ENCODE assay signal across 8 mouse cellular contexts in the genomic region with DNA sequence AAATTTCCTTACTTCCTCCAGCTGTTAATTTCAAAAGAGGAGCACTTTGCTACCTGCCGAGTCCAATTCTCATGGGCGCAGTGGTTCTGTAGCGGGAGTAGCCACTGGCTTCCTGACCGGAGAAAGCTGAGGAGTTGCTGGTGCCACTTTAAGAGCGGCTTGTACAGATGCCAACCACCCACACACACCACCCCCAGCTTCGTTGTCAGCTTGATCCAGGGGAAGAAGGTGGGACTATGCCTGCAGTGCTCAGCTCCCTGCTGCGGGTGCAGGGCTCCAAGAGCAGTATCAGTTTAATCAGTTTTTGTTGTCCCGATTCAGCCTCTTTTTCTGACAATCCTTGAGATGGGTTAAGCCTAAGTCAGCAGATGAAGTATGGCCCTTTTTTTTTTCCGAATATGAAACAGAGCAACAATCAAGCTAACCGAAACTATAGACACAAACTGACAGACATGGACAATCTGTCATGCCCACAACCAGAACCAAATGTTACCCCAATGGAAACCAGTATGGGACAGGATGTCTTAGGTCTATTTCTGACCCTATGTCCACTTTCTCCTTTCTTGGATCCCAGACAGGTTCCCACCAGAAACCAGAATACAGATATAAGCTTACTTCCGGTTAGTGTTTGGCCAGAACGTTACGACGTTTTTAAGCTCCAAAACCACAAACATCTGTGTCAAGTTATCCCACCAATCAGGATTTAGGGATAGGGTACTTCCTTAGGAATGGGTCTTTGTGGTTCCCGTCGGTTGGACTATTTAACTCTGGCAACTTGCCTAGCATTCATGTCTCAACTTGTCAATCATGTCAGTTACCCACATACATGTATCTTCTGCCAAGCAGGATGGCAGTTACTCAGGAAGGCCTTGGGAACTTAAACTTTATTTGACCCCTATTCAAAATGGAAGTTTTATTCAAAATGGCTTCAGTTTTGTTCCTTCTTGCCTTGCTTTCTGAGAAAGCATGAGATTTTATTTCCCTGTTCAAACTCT. TPM values are rescaled to one million over a fixed set of nuclear protein-coding genes. Genes with fewer than 3 reads are reported as not detected.
DNase-seq lines count a peak whose midpoint lies in the region; ATAC-seq and TF ChIP-seq lines count a peak whose summit lies in the region.

No protein-coding gene starts in this region.

- TF ChIP-seq POLR2A in bone marrow, adult 2 months (IDR thresholded peaks at IDR 0.05; ENCODE audit: borderline replicate concordance, control insufficient read depth, low read depth, low read length), result no peak
- no peak for TF ChIP-seq POLR2A in small intestine, adult 2 months (IDR thresholded peaks at IDR 0.05; ENCODE audit: low read depth, low read length)

- no peak overlapping the region for H3K4me2 ChIP-seq in kidney, embryonic 16.5 days (replicated peaks; ENCODE audit: low read depth, low read length)
- H3K4me2 ChIP-seq in forebrain, embryonic 16.5 days (ENCODE audit: low read length), result no peak overlapping the region

- no peak overlapping the region for H3K4me3 ChIP-seq in kidney, embryonic 16.5 days (ENCODE audit: low read length)
- H3K4me3 ChIP-seq in bone marrow, adult 2 months (replicated peaks; ENCODE audit: control insufficient read depth, low read depth, low read length), result peak overlapping the region; percentile 49
- H3K4me3 ChIP-seq in small intestine, adult 2 months (ENCODE audit: low read depth, low read length), result peak overlapping the region; percentile 29
- H3K4me3 ChIP-seq in forebrain, embryonic 16.5 days (replicated peaks; ENCODE audit: low read length), result no peak overlapping the region

- H3K9me3 ChIP-seq in kidney, embryonic 16.5 days (ENCODE audit: low read length), result no peaks in the 10 kb centered on the region
- no peaks in the 10 kb centered on the region for H3K9me3 ChIP-seq in forebrain, embryonic 16.5 days (ENCODE audit: control insufficient read depth, low read length)

- H3K4me1 ChIP-seq in kidney, embryonic 16.5 days (ENCODE audit: insufficient read depth, low read length), result no peaks in the 10 kb centered on the region
- H3K4me1 ChIP-seq in bone marrow, adult 2 months (ENCODE audit: control insufficient read depth, insufficient read depth, low read length), result no peaks in the 10 kb centered on the region
- H3K4me1 ChIP-seq in small intestine, adult 2 months (ENCODE audit: control insufficient read depth, insufficient read depth, insufficient read length, low read length), result no peaks in the 10 kb centered on the region
- H3K4me1 ChIP-seq in forebrain, embryonic 16.5 days (replicated peaks; ENCODE audit: control insufficient read depth, insufficient read depth, low read length), result no peaks in the 10 kb centered on the region

- TF ChIP-seq CTCF in bone marrow, adult 2 months (IDR thresholded peaks at IDR 0.05; ENCODE audit: control insufficient read depth, insufficient read depth, low read length), result no peak
- no peak for TF ChIP-seq CTCF in small intestine, adult 2 months (IDR thresholded peaks at IDR 0.05; ENCODE audit: extremely low read depth, insufficient read length, insufficient replicate concordance, low read depth, low read length)

- peak; percentile 46; the same call in 1 of the 2 replicates for ATAC-seq in kidney, embryonic 16.5 days (ENCODE audit: low FRiP score, low TSS enrichment)
- ATAC-seq in forebrain, embryonic 16.5 days, result no peak

- no peak overlapping the region for H3K9ac ChIP-seq in kidney, embryonic 16.5 days (replicated peaks; ENCODE audit: low read length)
- H3K9ac ChIP-seq in forebrain, embryonic 16.5 days (replicated peaks; ENCODE audit: low read depth, low read length), result no peak overlapping the region

- no peak overlapping the region for H3K27ac ChIP-seq in kidney, embryonic 16.5 days (ENCODE audit: low read length)
- no peak overlapping the region for H3K27ac ChIP-seq in bone marrow, adult 2 months (ENCODE audit: control insufficient read depth, insufficient read depth, low read depth, low read length, poor library complexity)
- no peak overlapping the region for H3K27ac ChIP-seq in small intestine, adult 2 months (ENCODE audit: insufficient read depth, low read depth, low read length)
- no peak overlapping the region for H3K27ac ChIP-seq in forebrain, embryonic 16.5 days (ENCODE audit: low read length)

- no peaks in the 10 kb centered on the region for H3K36me3 ChIP-seq in kidney, embryonic 16.5 days (ENCODE audit: insufficient read depth, low read length)
- H3K36me3 ChIP-seq in small intestine, adult 2 months (ENCODE audit: control insufficient read depth, insufficient read depth, low read length), result no peaks in the 10 kb centered on the region
- H3K36me3 ChIP-seq in forebrain, embryonic 16.5 days (ENCODE audit: control insufficient read depth, insufficient read depth), result no peaks in the 10 kb centered on the region

- no peaks in the 10 kb centered on the region for H3K27me3 ChIP-seq in kidney, embryonic 16.5 days (ENCODE audit: insufficient read depth, low read length)
- no peaks in the 10 kb centered on the region for H3K27me3 ChIP-seq in small intestine, adult 2 months (ENCODE audit: control insufficient read depth, insufficient read depth, low read length)
- H3K27me3 ChIP-seq in forebrain, embryonic 16.5 days (replicated peaks; ENCODE audit: control insufficient read depth, insufficient read depth, low read length), result no peaks in the 10 kb centered on the region

- WGBS in kidney, embryonic 16.5 days, result 71% methylated on average over 16 of the region's 16 CpGs
- 4% methylated on average over 16 of the region's 16 CpGs for WGBS in bone marrow, adult 2 months
- 66% methylated on average over 16 of the region's 16 CpGs for WGBS in small intestine, adult 2 months
- WGBS in forebrain, embryonic 16.5 days, result 83% methylated on average over 16 of the region's 16 CpGs

- DNase-seq in kidney, adult 11 months, result no peak
- peak; percentile 68 to 83 for DNase-seq in left cerebral cortex, adult 18-20 months (ENCODE audit: low spot score in 2 of 2)
- DNase-seq in lung, postnatal 4 days, result no peak
- no peak for DNase-seq in adrenal gland, adult (ENCODE audit: inconsistent age in 2 of 2, low spot score in 1 of 2)

RNA-seq across cellular contexts. Expression of a gene that starts 17.3 kb away (rescaled TPM):
- polyA plus RNA-seq in kidney, embryonic 16.5 days (2015; fragmentation: Nextera tagmentation; extraction: Ambion mirVana), result 0.61 and 0.68 TPM in 2 replicates
- 8.3 and 14.5 TPM in 2 replicates for polyA plus RNA-seq in bone marrow, adult 2 months (2011; ENCODE audit: insufficient read depth, insufficient read length, low replicate concordance, missing spikeins)
- 1 to 10 TPM; 1.6 to 1.7 TPM for total RNA-seq in left cerebral cortex, adult 18-20 months (2021)
- 0.06 and 0.39 TPM in 2 replicates for polyA plus RNA-seq in small intestine, adult 2 months (2012; rRNA removed)
- polyA plus RNA-seq in forebrain, embryonic 16.5 days (2015; fragmentation: Nextera tagmentation; extraction: Ambion mirVana), result 0.38 and 1.2 TPM in 2 replicates

Comparison
In these comparisons a context has a peak if more than half of its experiments do, and no peak if none do; other contexts are left out.
1. H3K4me3 ChIP-seq: peak in bone marrow, adult 2 months (single experiment) and small intestine, adult 2 months (single experiment); none in kidney, embryonic 16.5 days (single experiment) and forebrain, embryonic 16.5 days (single experiment).
2. DNase-seq: peak in left cerebral cortex, adult 18-20 months (2 of 2); none in kidney, adult 11 months (single experiment), lung, postnatal 4 days (0 of 2) and adrenal gland, adult (0 of 2).